Mouse (Mus musculus) limb, embryonic 14.5 days (tissue): ENCODE data around the gene Lonp2. TPM values are rescaled to one million over a fixed set of nuclear protein-coding genes. Genes with fewer than 3 reads are reported as not detected.

Source experiments
- ATAC-seq: fragments of 200-750 bp; cut with Nextera tagmentation; 2 replicates; pipeline ENCODE4 v1.8.0; 2017; ENCODE audit warnings: low read depth, moderate number of reproducible peaks, moderate TSS enrichment; ENCODE audit not compliant: low FRiP score
- DNase-seq: peaks from one replicate; pipeline ENCODE4 v3.0.0-alpha.2; 2015; ENCODE audit warnings: low spot score
- H3K27ac ChIP-seq: fragments of 300-500 bp; sonication (generic); replicated peaks from 2 replicates; pipeline ENCODE4 v1.5.1; 2014; ENCODE audit warnings: low read depth, mild to moderate bottlenecking, low read length, moderate library complexity, mixed read lengths
- H3K27me3 ChIP-seq: fragments of 300-500 bp; sonication (generic); 2 replicates; pipeline ENCODE4 v1.6.1; 2014; ENCODE audit warnings: low read length, mixed read lengths; ENCODE audit not compliant: control insufficient read depth, insufficient read depth
- H3K36me3 ChIP-seq: fragments of 300-500 bp; sonication (generic); 2 replicates; pipeline ENCODE4 v1.6.1; 2014; ENCODE audit warnings: mild to moderate bottlenecking, low read length, moderate library complexity, mixed read lengths; ENCODE audit not compliant: control insufficient read depth, insufficient read depth
- H3K4me1 ChIP-seq: fragments of 300-500 bp; sonication (generic); 2 replicates; pipeline ENCODE4 v1.6.1; 2014; ENCODE audit warnings: antibody characterized with exemption, low read length, mixed read lengths; ENCODE audit not compliant: control insufficient read depth, insufficient read depth
- H3K4me2 ChIP-seq: fragments of 300-500 bp; sonication (generic); replicated peaks from 2 replicates; pipeline ENCODE4 v1.6.1; 2014; ENCODE audit warnings: low read depth, mild to moderate bottlenecking, low read length, moderate library complexity; ENCODE audit not compliant: severe bottlenecking
- H3K4me3 ChIP-seq: fragments of 300-500 bp; sonication (generic); replicated peaks from 2 replicates; pipeline ENCODE4 v1.5.1; 2014; ENCODE audit warnings: low read length
- H3K9ac ChIP-seq: fragments of 300-500 bp; sonication (generic); 2 replicates; pipeline ENCODE4 v1.6.1; 2014; ENCODE audit warnings: mild to moderate bottlenecking, low read depth, low read length, moderate library complexity; ENCODE audit not compliant: severe bottlenecking
- H3K9me3 ChIP-seq: fragments of 300-500 bp; sonication (generic); 2 replicates; pipeline ENCODE4 v1.6.1; 2016; ENCODE audit warnings: low read length; ENCODE audit not compliant: control insufficient read depth
- POLR2A ChIP-seq: fragments of 200-500 bp; IDR thresholded peaks from 2 replicates; pipeline ENCODE4 v1.8.0; 2012; ENCODE audit warnings: inconsistent platforms, mild to moderate bottlenecking, moderate library complexity, borderline replicate concordance; ENCODE audit not compliant: insufficient read depth, insufficient read length; ENCODE audit errors: extremely low read depth
- WGBS: fragments of 180-500 bp; shearing (Covaris S2); extraction: QIAGEN DNeasy Blood & Tissue Kit; methylation state at CpG from one replicate; pipeline ENCODE4 v1.1.7; 2014; 5-methylcytosine and 5-hydroxymethylcytosine counted together
- polyA plus RNA-seq, 2 experiments: library from polyadenylated mRNA; depleted of rRNA in 1 of 2; stranded (reverse) in 1 of 2; unstranded in 1 of 2; fragments of >200 nt; fragmentation: Nextera tagmentation in 1 of 2; extraction: Ambion mirVana in 1 of 2; gene quantifications; 2 replicates each; pipeline versions ENCODE4 v1.2.1 to v1.2.3; 2012 to 2014

Lonp2 gene
- polyA plus RNA-seq, 2 experiments, result 31.8 to 54.1 TPM

DNA sequence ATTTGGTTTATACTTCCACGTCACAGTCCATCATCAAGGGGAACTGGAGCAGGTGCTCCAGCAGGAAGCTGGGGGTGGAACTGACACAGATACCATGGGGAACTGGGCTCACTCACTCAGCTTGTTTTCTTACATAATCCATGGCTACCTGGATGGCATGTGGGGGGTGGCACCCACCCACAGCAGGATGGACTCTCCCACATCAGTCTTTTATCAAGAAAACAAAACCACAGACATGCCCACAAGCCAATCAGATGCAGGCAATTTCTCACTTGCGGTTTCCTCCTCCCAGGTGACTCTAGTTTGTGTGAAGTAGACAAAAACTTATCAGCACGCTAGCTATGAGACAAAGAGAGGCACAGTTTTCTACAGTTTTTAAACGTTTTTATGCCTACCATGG, 84.0 kb downstream of the Lonp2 start:
- H3K27me3 ChIP-seq, result no peaks in the 10 kb centered on the region
- WGBS, result 69% methylated on average over 4 of the region's 4 CpGs
- TF ChIP-seq POLR2A, result no peak
- no peak overlapping the region for H3K27ac ChIP-seq
- no peaks in the 10 kb centered on the region for H3K9me3 ChIP-seq
- H3K4me3 ChIP-seq, result no peak overlapping the region
- no peak overlapping the region for H3K4me2 ChIP-seq
- H3K36me3 ChIP-seq, result peaks cover 15% of the 10 kb centered on the region; the same call in 1 of the 2 replicates
- ATAC-seq (no peak), DNase-seq (no peak)
- H3K9ac ChIP-seq, result no peak overlapping the region
- H3K4me1 ChIP-seq, result no peaks in the 10 kb centered on the region

DNA sequence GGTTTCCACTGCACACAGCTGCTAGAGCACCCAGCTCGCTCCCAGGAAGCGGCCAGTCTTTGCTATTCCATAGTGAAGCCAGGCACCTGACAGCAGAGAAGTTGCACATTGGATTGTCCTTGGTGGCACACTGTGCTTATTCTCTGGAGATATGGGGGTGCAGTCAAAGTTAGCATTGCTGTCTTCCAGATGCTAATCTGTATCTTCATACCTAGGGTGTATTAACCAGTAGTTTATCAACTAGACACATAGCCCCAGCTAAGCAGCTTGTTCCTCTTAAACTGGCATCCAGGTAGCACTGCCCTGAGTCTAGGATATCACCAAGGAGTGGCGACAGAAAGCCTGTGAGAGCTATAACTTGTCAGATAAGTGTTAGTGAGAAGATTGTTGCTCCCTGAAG, 88.8 kb downstream of the Lonp2 start:
- no peak overlapping the region for H3K9ac ChIP-seq
- ATAC-seq (no peak), DNase-seq (no peak)
- TF ChIP-seq POLR2A, result no peak
- H3K4me1 ChIP-seq, result no peaks in the 10 kb centered on the region
- H3K9me3 ChIP-seq, result no peaks in the 10 kb centered on the region
- H3K4me3 ChIP-seq, result no peak overlapping the region
- no peak overlapping the region for H3K27ac ChIP-seq
- H3K27me3 ChIP-seq, result no peaks in the 10 kb centered on the region
- peaks cover 37% of the 10 kb centered on the region for H3K36me3 ChIP-seq
- no peak overlapping the region for H3K4me2 ChIP-seq
- WGBS, result 91% methylated on average over 3 of the region's 3 CpGs

DNA sequence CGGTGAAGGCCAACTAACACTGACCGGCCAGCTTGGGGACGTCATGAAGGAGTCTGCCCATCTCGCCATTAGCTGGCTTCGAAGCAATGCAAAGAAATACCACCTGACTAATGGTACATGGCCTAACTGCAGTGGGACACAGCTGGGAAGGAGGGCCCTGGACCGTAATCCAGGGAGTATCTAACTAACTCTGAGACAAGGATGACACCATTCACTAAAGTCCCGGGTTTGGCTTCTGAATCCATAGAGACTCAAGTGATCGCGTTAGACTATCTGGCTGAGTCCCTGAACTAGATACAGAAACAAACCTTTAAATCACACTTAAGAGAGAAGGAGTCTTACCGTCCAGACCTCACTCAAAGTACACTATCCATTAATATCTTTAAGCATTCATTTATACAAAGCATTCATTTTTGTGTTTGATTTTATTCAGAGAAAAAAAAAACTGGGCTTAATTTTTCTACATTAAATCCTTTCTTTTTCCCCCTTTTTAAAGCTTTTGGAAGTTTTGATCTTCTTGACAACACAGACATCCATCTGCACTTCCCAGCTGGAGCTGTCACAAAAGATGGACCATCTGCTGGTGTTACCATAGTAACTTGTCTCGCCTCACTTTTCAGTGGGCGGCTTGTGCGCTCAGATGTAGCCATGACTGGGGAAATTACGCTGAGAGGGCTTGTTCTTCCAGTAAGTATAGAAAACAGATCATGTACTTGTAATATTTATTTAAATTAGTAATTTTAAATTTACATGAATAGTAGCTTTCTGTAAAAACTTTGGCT, 89.8 kb downstream of the Lonp2 start:
- Histone ChIP-seq H3K36me3 (peaks cover 42% of the 10 kb centered on the region), H3K9ac (no peak overlapping the region), H3K4me1 (no peaks in the 10 kb centered on the region), H3K27ac (no peak overlapping the region), H3K27me3 (no peaks in the 10 kb centered on the region), H3K4me2 (no peak overlapping the region), H3K4me3 (no peak overlapping the region), H3K9me3 (no peaks in the 10 kb centered on the region)
- ATAC-seq, result no peak
- no peak for DNase-seq
- WGBS, result 82% methylated on average over 14 of the region's 14 CpGs
- TF ChIP-seq POLR2A, result no peak

DNA sequence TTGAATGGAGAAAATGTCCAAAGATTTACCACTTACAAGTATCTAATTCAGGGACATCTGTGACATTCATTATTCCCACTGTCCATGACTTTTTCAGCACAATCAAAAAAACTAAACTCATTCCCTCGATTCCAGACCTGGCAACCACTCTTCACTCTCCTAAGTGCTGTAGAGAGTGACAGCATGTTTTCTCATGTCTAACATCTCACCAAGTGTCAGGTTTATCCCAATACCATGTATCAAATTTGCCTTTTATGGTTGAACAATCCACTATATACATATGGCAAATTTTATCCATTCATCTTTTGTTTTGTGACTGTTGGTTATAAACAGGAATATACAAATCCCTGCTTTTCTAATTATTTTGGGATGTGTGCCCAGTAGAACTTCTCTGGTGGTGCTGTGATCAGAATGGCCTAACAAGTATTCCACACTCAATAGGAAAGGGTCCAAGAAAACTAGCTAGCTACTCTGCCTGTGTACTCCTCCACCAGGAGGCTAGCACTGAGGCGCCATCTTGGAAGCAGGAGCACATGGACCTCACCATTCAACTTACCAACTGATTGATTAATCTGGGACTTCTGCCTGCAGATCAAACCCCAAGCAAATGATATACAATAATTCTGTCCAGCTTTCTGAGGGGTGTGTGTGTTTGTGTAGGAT, 94.6 kb downstream of the Lonp2 start:
- TF ChIP-seq POLR2A, result no peak
- Histone ChIP-seq H3K36me3 (peaks cover 39% of the 10 kb centered on the region), H3K27ac (no peak overlapping the region), H3K9ac (no peak overlapping the region), H3K9me3 (no peaks in the 10 kb centered on the region), H3K4me2 (no peak overlapping the region), H3K4me3 (no peak overlapping the region), H3K4me1 (no peaks in the 10 kb centered on the region), H3K27me3 (no peaks in the 10 kb centered on the region)
- ATAC-seq (no peak), DNase-seq (no peak)
- 91% methylated on average over 2 of the region's 2 CpGs for WGBS

DNA sequence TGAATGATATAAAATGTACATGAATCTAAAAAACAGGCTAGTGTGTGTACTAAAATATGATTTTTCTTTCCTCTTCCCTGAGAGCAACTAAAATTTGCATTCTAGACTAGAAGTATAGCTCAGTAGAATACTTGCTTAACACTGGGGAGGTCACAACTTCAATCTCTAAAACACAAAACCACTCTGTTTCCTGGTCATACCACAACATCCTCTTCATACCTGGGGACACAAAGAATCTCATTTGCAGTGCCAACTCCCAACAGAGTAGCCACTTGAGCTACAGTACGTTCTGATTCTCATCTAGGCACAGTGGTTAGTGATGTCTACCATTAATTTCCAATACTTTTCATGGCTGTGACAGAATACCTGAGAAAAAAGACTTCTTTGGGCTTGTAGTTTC, 95.5 kb downstream of the Lonp2 start:
- DNase-seq (no peak), ATAC-seq (no peak)
- H3K4me1 ChIP-seq, result no peaks in the 10 kb centered on the region
- no peaks in the 10 kb centered on the region for H3K9me3 ChIP-seq
- no peak overlapping the region for H3K9ac ChIP-seq
- no peak overlapping the region for H3K4me2 ChIP-seq
- H3K4me3 ChIP-seq, result no peak overlapping the region
- TF ChIP-seq POLR2A, result no peak
- 92% methylated on average over 1 of the region's 1 CpGs for WGBS
- H3K27me3 ChIP-seq, result no peaks in the 10 kb centered on the region
- no peak overlapping the region for H3K27ac ChIP-seq
- peaks cover 36% of the 10 kb centered on the region for H3K36me3 ChIP-seq
